Mouse (Mus musculus): ENCODE measurements around the gene Gm17349. TPM values are rescaled to one million over a fixed set of nuclear protein-coding genes. Genes with fewer than 3 reads are reported as not detected.
"Not testable (repeated sequence)": the region's sequence is repeated elsewhere in the genome, so short reads cannot be mapped to it uniquely, and the experiment has no call there.

Gm17349 gene
- total RNA-seq, 4 experiments from 2014 or later, result 30.4 to 55.2 (median 34.8) TPM

- DNase-seq, result peak; percentile 69
These were observed 12.4 kb upstream of the Gm17349 start, which contains the start of gene Gpd1 for GRCm38 (mm10) chr15:99717386-99718334. Gpd1 (plus strand) TSS chr15:99717515.

- DNase-seq, result no peak
These were observed 11.5 kb upstream of the Gm17349 start for GRCm38 (mm10) chr15:99716814-99717213.

GRCm38 (mm10) chr15:99715982-99716746, 10.9 kb upstream of the Gm17349 start:
- no peak for DNase-seq

- DNase-seq, result no peak
These were observed 10.1 kb upstream of the Gm17349 start for GRCm38 (mm10) chr15:99715361-99715865.

GRCm38 (mm10) chr15:99714858-99715257, 9.6 kb upstream of the Gm17349 start:
- peak; percentile 74 for DNase-seq

GRCm38 (mm10) chr15:99714206-99714605, 8.9 kb upstream of the Gm17349 start:
- peak; percentile 83 for DNase-seq

- no peak for DNase-seq
These were observed 8.3 kb upstream of the Gm17349 start for GRCm38 (mm10) chr15:99713569-99713968.

GRCm38 (mm10) chr15:99712666-99713559, 7.6 kb upstream of the Gm17349 start:
- no peak for DNase-seq

- DNase-seq, result no peak
These were observed 6.2 kb upstream of the Gm17349 start for GRCm38 (mm10) chr15:99711491-99711890.

GRCm38 (mm10) chr15:99710221-99711190, 5.2 kb upstream of the Gm17349 start:
- DNase-seq, result peak; percentile 50

GRCm38 (mm10) chr15:99708176-99708575, 2.9 kb upstream of the Gm17349 start:
- DNase-seq, result no peak

- no peak for DNase-seq
These were observed 409 bp downstream of the Gm17349 start for GRCm38 (mm10) chr15:99704881-99705280.

GRCm38 (mm10) chr15:99704041-99704681, 1.1 kb downstream of the Gm17349 start:
- DNase-seq, result peak; percentile 70

- peak; percentile 60 for DNase-seq
These were observed 1.6 kb downstream of the Gm17349 start for GRCm38 (mm10) chr15:99703676-99704040.

- no peak for DNase-seq
These were observed 2.2 kb downstream of the Gm17349 start for GRCm38 (mm10) chr15:99703104-99703503.

GRCm38 (mm10) chr15:99701999-99702900, 3.0 kb downstream of the Gm17349 start, which contains the start of gene Smarcd1:
Smarcd1 (plus strand) TSS chr15:99702129.
- peak; percentile 86 for DNase-seq

- DNase-seq, result not testable (repeated sequence)
These were observed 3.7 kb downstream of the Gm17349 start for GRCm38 (mm10) chr15:99701640-99701998.

GRCm38 (mm10) chr15:99700219-99701106, 4.8 kb downstream of the Gm17349 start:
- no peak for DNase-seq

Measured in adrenal gland, adult 8-10 months (tissue).